Mouse (Mus musculus) gastrocnemius, postnatal 36 days (tissue): Measurements from ENCODE around the gene Hist1h4f. TPM values are rescaled to one million over a fixed set of nuclear protein-coding genes. Genes with fewer than 3 reads are reported as not detected.
"Not testable (repeated sequence)": the region's sequence is repeated elsewhere in the genome, so short reads cannot be mapped to it uniquely, and the experiment has no call there.

Experiments
- DNase-seq, 2 experiments: peaks; one replicate each; pipeline ENCODE4 v3.0.0; 2022
- intact Hi-C: fragments of 180-260 bp; cut with DNase I; formaldehyde crosslinking; loops from one replicate; pipeline ENCODE4 v1.15.1; 2025
- long read RNA-seq, 2 experiments: library from polyadenylated mRNA; stranded (forward); transcript quantifications; one replicate each; pipeline ENCODE4 v2.0.0; 2021
- total RNA-seq, 2 experiments: library from RNA; stranded (reverse); gene quantifications; 2 replicates each; pipeline ENCODE4 v1.2.3; 2021

The Hist1h4f gene
- 10 to 100 TPM; 12.5 to 22.4 TPM for total RNA-seq
- long read RNA-seq, experiment 1 = 0 reads
- long read RNA-seq, experiment 2 = 0 reads

- intact Hi-C loops = not testable (repeated sequence)
Measured at GRCm38 (mm10) chr13:23551146-23551834, at the start of gene Hist1h4f. Gene Hist1h4f (minus strand): TSS chr13:23551648.

DNA sequence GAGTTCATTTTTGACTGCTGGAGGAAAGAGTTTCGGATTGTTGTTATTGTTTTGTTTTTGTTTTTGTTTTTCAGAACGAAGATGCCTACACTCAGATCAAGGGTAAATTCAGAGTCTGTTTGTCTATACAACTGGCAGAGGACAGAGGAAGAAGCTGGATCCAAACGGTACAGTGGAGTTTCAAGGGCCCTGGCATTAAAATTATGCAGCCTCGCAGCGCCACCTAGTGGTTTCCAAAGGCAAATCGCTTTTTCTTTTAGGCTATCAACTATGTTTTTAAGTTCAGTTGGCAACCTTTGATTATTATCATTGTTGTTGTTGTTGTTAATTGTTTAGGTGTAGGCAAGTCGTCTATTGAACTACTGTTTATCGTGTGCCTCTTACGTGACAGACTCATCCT is 46.5 kb upstream of the Hist1h4f start:
- peak; percentile 64 to 66 for DNase-seq
- intact Hi-C loops = loop anchor here (2.0 kb wide), 1 partner anchor 173 kb away; no protein-coding TSS in a partner anchor

More at GRCm38 (mm10) chr13:23551146-23551834, at the start of gene Hist1h4f:
- DNase-seq = peak; percentile 38 to 47

GRCm38 (mm10) chr13:23595622-23596372 is 44.3 kb upstream of the Hist1h4f start:
- DNase-seq = no peak
- intact Hi-C loops = loop anchor here (2.0 kb wide), 1 partner anchor 171 kb away; no protein-coding TSS in a partner anchor

DNA sequence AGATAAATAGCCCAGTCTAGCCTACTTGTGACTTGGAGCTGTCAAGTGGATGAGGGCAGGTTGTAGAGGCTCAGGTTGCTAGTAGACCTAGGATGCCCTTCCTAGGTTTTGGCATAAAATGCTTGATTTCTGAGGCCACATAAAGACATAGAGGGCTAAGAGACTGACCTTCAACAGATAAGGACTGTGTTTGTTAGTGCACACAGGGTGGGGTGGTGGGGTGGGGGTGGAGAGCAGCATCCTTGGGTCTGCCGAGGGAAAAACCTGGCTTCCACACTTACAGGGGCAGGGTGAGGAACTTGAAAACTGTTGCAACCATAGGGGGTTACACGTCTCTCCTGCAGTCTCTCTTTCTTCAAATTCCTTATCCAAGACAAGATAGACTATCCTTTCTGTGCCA is 43.7 kb upstream of the Hist1h4f start:
- intact Hi-C loops = no loop called here
- no peak for DNase-seq

- intact Hi-C loops = no loop called here
- DNase-seq = no peak
Measured at GRCm38 (mm10) chr13:23593051-23593770, 41.8 kb upstream of the Hist1h4f start.

GRCm38 (mm10) chr13:23592614-23593013 is 41.2 kb upstream of the Hist1h4f start:
- DNase-seq = no peak
- intact Hi-C loops = no loop called here

GRCm38 (mm10) chr13:23591886-23592285 is 40.4 kb upstream of the Hist1h4f start:
- DNase-seq, intact Hi-C loops: not testable (repeated sequence)

DNA sequence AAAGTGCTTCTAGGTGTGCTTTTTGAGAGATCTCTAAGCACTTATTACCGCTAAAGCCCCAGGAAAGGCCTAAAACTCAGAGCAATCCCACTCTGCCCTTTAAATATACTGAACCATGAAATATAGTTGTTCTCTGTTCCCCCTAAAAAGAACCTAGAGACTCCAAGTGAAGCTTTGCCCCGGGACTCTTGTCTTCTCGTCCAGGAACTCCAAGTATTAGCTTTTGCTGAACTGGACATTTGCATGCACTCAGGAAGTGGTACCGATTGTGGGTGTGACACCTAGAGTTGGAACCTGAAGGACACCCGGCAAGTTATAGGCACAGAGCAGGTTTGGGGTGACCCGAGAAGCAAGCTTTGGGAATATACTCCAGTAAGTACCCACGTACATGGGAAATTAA is 39.8 kb upstream of the Hist1h4f start:
- no peak for DNase-seq
- intact Hi-C loops = no loop called here

GRCm38 (mm10) chr13:23586940-23587225 is 35.4 kb upstream of the Hist1h4f start:
- intact Hi-C loops = loop anchor here (10.0 kb wide), 1 partner anchor 1872 kb away; the partner anchor contains the start of genes Hist1h2ai, Hist1h2bl and Hist1h3h
- DNase-seq = no peak

GRCm38 (mm10) chr13:23586099-23586939 is 34.9 kb upstream of the Hist1h4f start:
- intact Hi-C loops = loop anchor here (10.0 kb wide), 1 partner anchor 1872 kb away; the partner anchor contains the start of genes Hist1h2ai, Hist1h2bl and Hist1h3h
- DNase-seq = no peak

DNA sequence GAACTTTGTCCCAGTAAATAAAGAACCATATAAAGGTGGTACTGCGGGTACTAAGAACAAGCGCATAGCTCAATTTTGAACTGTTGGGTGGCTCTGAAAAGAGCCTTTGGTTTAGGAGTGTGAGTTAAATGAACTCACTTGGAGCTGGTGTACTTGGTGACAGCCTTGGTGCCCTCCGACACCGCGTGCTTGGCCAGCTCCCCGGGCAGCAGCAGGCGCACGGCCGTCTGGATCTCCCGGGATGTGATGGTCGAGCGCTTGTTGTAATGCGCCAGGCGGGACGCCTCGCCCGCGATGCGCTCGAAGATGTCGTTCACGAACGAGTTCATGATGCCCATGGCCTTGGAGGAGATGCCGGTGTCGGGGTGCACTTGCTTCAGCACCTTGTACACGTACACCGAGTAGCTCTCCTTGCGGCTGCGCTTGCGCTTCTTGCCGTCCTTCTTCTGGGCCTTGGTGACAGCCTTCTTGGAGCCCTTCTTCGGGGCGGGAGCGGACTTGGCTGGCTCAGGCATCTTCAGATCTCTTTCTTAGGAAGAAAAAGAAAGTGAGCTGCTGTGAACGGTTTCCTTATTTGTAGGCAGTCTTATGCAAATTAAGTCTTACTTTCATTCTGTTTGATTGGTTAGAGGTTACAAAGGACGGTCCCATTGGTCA is 34.1 kb upstream of the Hist1h4f start:
- peak; percentile 28 to 65 for DNase-seq
- intact Hi-C loops = loop anchor here (10.0 kb wide), 1 partner anchor 1871 kb away; the partner anchor contains the start of genes Hist1h2ai, Hist1h2bl and Hist1h3h

DNA sequence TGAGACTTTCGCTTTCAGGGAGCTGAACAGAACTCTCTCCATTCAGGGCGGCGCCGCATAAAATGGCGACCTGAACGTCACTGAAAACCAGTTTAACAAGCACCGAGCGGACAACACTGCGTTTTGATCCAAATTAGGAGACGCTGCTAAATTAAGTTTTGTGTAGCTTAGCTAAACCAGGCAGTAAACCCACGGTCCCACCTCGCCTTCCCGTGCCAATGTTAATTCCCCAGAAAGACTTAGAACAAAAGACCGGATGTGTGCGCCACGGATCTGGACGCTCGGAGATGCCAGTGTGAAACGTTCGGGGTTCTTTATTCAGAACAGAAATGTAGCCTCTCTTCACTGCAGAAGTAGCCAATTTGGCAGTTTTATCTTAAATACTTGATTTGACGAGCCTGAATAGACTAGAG is 33.6 kb upstream of the Hist1h4f start:
- peak; percentile 11 to 64 for DNase-seq
- intact Hi-C loops = loop anchor here (10.0 kb wide), 1 partner anchor 1870 kb away; the partner anchor contains the start of genes Hist1h2ai, Hist1h2bl and Hist1h3h

DNA sequence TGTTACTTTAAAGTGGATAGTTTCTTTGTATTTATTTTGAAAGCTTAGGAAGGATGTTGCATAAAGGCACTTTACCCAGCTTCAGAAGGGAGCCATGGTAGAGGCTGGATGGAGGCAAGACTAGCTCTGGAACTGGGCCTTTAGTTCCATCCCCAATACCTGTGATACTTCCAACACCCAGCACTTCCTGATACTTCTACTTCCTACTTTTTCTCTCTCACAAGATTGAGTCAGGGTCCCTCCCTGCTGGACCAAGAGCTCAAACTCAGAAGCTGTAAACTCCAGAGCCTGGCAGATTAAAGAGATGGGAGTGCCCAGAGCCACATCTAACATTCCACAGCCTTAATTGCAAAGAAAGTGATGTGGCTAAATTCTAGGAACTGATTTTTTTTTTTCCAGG is 32.9 kb upstream of the Hist1h4f start:
- intact Hi-C loops = loop anchor here (5.0 to 10.0 kb wide), 2 partner anchors 163 to 1870 kb away; partner anchors contain the start of genes Hist1h2ai, Hist1h2bb, Hist1h2bl and Hist1h3c
- DNase-seq = no peak

- intact Hi-C loops = loop anchor here (5.0 to 10.0 kb wide), 2 partner anchors 164 to 1869 kb away; partner anchors contain the start of genes Hist1h2ai, Hist1h2bb, Hist1h2bl and Hist1h3c
- DNase-seq = no peak
Measured at GRCm38 (mm10) chr13:23583387-23584068, 32.1 kb upstream of the Hist1h4f start.

DNA sequence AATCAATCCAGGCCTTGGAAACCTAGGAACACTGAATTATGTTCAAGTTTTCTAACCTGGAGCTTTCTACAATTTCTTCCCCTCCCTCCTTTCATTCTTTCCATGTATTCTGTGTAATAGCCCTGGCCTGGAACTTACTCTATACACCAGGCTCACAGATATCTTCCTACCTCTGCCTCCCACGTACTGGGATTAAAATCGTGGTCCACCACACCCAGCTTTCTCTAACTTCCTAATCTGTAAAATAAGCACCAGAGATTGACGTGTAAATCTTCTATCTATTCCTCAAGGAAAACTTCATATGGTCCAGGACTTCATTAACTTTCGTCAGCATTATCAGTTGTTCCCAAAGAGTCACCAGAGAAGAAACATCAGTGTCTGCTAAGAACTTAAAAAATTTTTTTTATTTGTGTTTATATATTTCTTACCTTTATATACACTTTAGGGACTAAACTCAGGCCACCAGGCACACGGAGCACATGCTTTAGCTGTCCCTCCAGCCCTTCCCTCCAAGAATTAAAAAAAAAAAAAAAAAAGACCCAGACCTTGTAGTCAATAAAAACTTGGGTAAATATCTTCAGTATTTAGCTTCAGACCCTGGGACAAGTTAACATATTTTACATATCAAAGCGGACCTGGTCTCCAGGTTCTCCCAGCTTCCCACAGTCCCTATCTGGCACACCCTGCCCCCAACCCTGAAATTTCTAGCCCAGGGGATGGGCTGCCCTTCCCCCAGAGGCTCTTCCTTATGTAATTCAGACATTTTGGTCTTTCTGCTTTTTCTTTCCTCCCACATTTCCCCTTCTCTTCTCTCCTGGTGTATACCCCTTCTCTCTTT is 31.0 kb upstream of the Hist1h4f start:
- intact Hi-C loops = loop anchor here (1.0 to 10.0 kb wide), 3 partner anchors 39 to 1868 kb away; partner anchors contain the start of genes Hist1h2ai, Hist1h2bb, Hist1h2be and Hist1h2bl
- DNase-seq = no peak

GRCm38 (mm10) chr13:23581408-23582218 is 30.2 kb upstream of the Hist1h4f start, which contains the start of gene Hist1h4d:
Gene Hist1h4d (plus strand): TSS chr13:23581598.
- DNase-seq = peak; percentile 89 to 91
- intact Hi-C loops = loop anchor here (1.0 to 10.0 kb wide), 3 partner anchors 40 to 1867 kb away; partner anchors contain the start of genes Hist1h2ai, Hist1h2bb, Hist1h2be and Hist1h2bl
